Mouse (Mus musculus) embryonic facial prominence, embryonic 14.5 days (tissue): ENCODE measurements around the gene Wdr91. TPM values are rescaled to one million over a fixed set of nuclear protein-coding genes. Genes with fewer than 3 reads are reported as not detected.
A peak's percentile ranks its signal among the peaks of the same experiment; 100 is the strongest.

Source experiments
- ATAC-seq: fragments of 200-750 bp; cut with Nextera tagmentation; 2 replicates; pipeline ENCODE4 v1.8.0; 2017; ENCODE audit warnings: low read depth, moderate number of reproducible peaks, moderate TSS enrichment
- DNase-seq: peaks from one replicate; pipeline ENCODE4 v3.0.0-alpha.2; 2015; ENCODE audit warnings: low spot score
- H3K27ac ChIP-seq: fragments of 300-500 bp; sonication (generic); replicated peaks from 2 replicates; pipeline ENCODE4 v1.5.1; 2014; ENCODE audit warnings: low read depth, mild to moderate bottlenecking, low read length, moderate library complexity
- H3K27me3 ChIP-seq: fragments of 300-500 bp; sonication (generic); replicated peaks from 2 replicates; pipeline ENCODE4 v1.6.1; 2014; ENCODE audit warnings: low read length; ENCODE audit not compliant: control insufficient read depth, insufficient read depth
- H3K36me3 ChIP-seq: fragments of 300-500 bp; sonication (generic); 2 replicates; pipeline ENCODE4 v1.6.1; 2014; ENCODE audit warnings: low read length, mixed read lengths; ENCODE audit not compliant: control insufficient read depth, insufficient read depth
- H3K4me1 ChIP-seq: fragments of 300-500 bp; sonication (generic); 2 replicates; pipeline ENCODE4 v1.6.1; 2014; ENCODE audit warnings: antibody characterized with exemption, low read length; ENCODE audit not compliant: control insufficient read depth, insufficient read depth
- H3K4me2 ChIP-seq: fragments of 300-500 bp; sonication (generic); 2 replicates; pipeline ENCODE4 v1.6.1; 2014; ENCODE audit warnings: low read depth, mild to moderate bottlenecking, low read length, moderate library complexity, mixed read lengths
- H3K4me3 ChIP-seq: fragments of 300-500 bp; sonication (generic); 2 replicates; pipeline ENCODE4 v1.5.1; 2014; ENCODE audit warnings: low read depth, mild to moderate bottlenecking, low read length
- H3K9ac ChIP-seq: fragments of 300-500 bp; sonication (generic); 2 replicates; pipeline ENCODE4 v1.6.1; 2014; ENCODE audit warnings: low read depth, mild to moderate bottlenecking, low read length, moderate library complexity, mixed read lengths
- H3K9me3 ChIP-seq: fragments of 300-500 bp; sonication (generic); 2 replicates; pipeline ENCODE4 v1.6.1; 2016; ENCODE audit warnings: low read length; ENCODE audit not compliant: control insufficient read depth
- WGBS: fragments of 180-500 bp; shearing (Covaris S2); extraction: QIAGEN DNeasy Blood & Tissue Kit; methylation state at CpG from one replicate; pipeline ENCODE4 v1.1.7; 2014; 5-methylcytosine and 5-hydroxymethylcytosine counted together
- polyA plus RNA-seq: library from polyadenylated mRNA; unstranded; fragments of >200 nt; fragmentation: Nextera tagmentation; extraction: Ambion mirVana; gene quantifications from 2 replicates; pipeline ENCODE4 v1.2.1, GENCODE M21; 2014

Wdr91 gene
- polyA plus RNA-seq, result 8.6 and 10.2 TPM in 2 replicates

GRCm38 (mm10) chr6:34910371-34911219, at the start of gene Wdr91:
Gene Wdr91 (minus strand): TSS chr6:34910876.
- Histone ChIP-seq H3K9ac (peak within 1 kb of the TSS; percentile 71), H3K4me2 (peak within 1 kb of the TSS; percentile 56), H3K27me3 (no peaks in the 10 kb centered on the region), H3K4me1 (peaks cover 6% of the 10 kb centered on the region; the same call in 1 of the 2 replicates), H3K36me3 (peaks cover 26% of the 10 kb centered on the region; the same call in 1 of the 2 replicates), H3K9me3 (no peaks in the 10 kb centered on the region), H3K4me3 (peak within 1 kb of the TSS; percentile 68), H3K27ac (peak within 1 kb of the TSS; percentile 80)
- WGBS, result 0% methylated on average over 23 of the region's 64 CpGs
- DNase-seq, result peak; percentile 94
- peak; percentile 94 for ATAC-seq

- H3K9ac ChIP-seq, result no peak overlapping the region
- H3K4me1 ChIP-seq, result no peaks in the 10 kb centered on the region
- no peaks in the 10 kb centered on the region for H3K36me3 ChIP-seq
- no peaks in the 10 kb centered on the region for H3K27me3 ChIP-seq
- no peak for DNase-seq
- WGBS, result 93% methylated on average over 7 of the region's 7 CpGs
- H3K4me3 ChIP-seq, result no peak overlapping the region
- H3K27ac ChIP-seq, result no peak overlapping the region
- no peaks in the 10 kb centered on the region for H3K9me3 ChIP-seq
- no peak overlapping the region for H3K4me2 ChIP-seq
- ATAC-seq, result no peak
Measured at GRCm38 (mm10) chr6:34959131-34959530, 48.5 kb upstream of the Wdr91 start.

GRCm38 (mm10) chr6:34955862-34956241, 45.2 kb upstream of the Wdr91 start:
- WGBS, result 41% methylated on average over 8 of the region's 8 CpGs
- DNase-seq (no peak), ATAC-seq (no peak)
- no peaks in the 10 kb centered on the region for H3K36me3 ChIP-seq
- H3K4me1 ChIP-seq, result no peaks in the 10 kb centered on the region
- H3K9ac ChIP-seq, result no peak overlapping the region
- H3K27ac ChIP-seq, result no peak overlapping the region
- peak overlapping the region; percentile 39; the same call in 1 of the 2 replicates for H3K4me2 ChIP-seq
- no peak overlapping the region for H3K4me3 ChIP-seq
- no peaks in the 10 kb centered on the region for H3K27me3 ChIP-seq
- no peaks in the 10 kb centered on the region for H3K9me3 ChIP-seq

GRCm38 (mm10) chr6:34954926-34955861, 44.5 kb upstream of the Wdr91 start:
- no peaks in the 10 kb centered on the region for H3K9me3 ChIP-seq
- ATAC-seq, result peak; percentile 86
- H3K27me3 ChIP-seq, result no peaks in the 10 kb centered on the region
- H3K4me3 ChIP-seq, result no peak overlapping the region
- no peaks in the 10 kb centered on the region for H3K4me1 ChIP-seq
- no peak overlapping the region for H3K27ac ChIP-seq
- H3K36me3 ChIP-seq, result no peaks in the 10 kb centered on the region
- 56% methylated on average over 18 of the region's 18 CpGs for WGBS
- H3K9ac ChIP-seq, result no peak overlapping the region
- peak; percentile 62 for DNase-seq
- peak overlapping the region; percentile 39 for H3K4me2 ChIP-seq

- 67% methylated on average over 7 of the region's 7 CpGs for WGBS
- ATAC-seq (no peak), DNase-seq (no peak)
- Histone ChIP-seq H3K27me3 (no peaks in the 10 kb centered on the region), H3K4me1 (no peaks in the 10 kb centered on the region), H3K9ac (no peak overlapping the region), H3K4me2 (no peak overlapping the region), H3K27ac (no peak overlapping the region), H3K9me3 (no peaks in the 10 kb centered on the region), H3K4me3 (no peak overlapping the region), H3K36me3 (no peaks in the 10 kb centered on the region)
Measured at GRCm38 (mm10) chr6:34951956-34952667, 41.4 kb upstream of the Wdr91 start.

GRCm38 (mm10) chr6:34951518-34951917, 40.8 kb upstream of the Wdr91 start:
- Histone ChIP-seq H3K9me3 (no peaks in the 10 kb centered on the region), H3K9ac (no peak overlapping the region), H3K36me3 (no peaks in the 10 kb centered on the region), H3K4me3 (no peak overlapping the region), H3K4me1 (no peaks in the 10 kb centered on the region), H3K27me3 (no peaks in the 10 kb centered on the region), H3K27ac (no peak overlapping the region), H3K4me2 (no peak overlapping the region)
- no peak for DNase-seq
- 86% methylated on average over 7 of the region's 7 CpGs for WGBS
- ATAC-seq, result no peak

GRCm38 (mm10) chr6:34948461-34948860, 37.8 kb upstream of the Wdr91 start:
- peak overlapping the region; percentile 47 for H3K4me2 ChIP-seq
- WGBS, result 22% methylated on average over 11 of the region's 11 CpGs
- H3K9me3 ChIP-seq, result no peaks in the 10 kb centered on the region
- no peak overlapping the region for H3K27ac ChIP-seq
- peak overlapping the region; percentile 21 for H3K4me3 ChIP-seq
- H3K4me1 ChIP-seq, result no peaks in the 10 kb centered on the region
- DNase-seq, result no peak
- no peak overlapping the region for H3K9ac ChIP-seq
- H3K27me3 ChIP-seq, result no peaks in the 10 kb centered on the region
- H3K36me3 ChIP-seq, result no peaks in the 10 kb centered on the region
- ATAC-seq, result no peak

- Histone ChIP-seq H3K4me3 (no peak overlapping the region), H3K9ac (no peak overlapping the region), H3K27me3 (no peaks in the 10 kb centered on the region), H3K9me3 (no peaks in the 10 kb centered on the region), H3K4me1 (no peaks in the 10 kb centered on the region), H3K27ac (no peak overlapping the region), H3K4me2 (no peak overlapping the region), H3K36me3 (no peaks in the 10 kb centered on the region)
- DNase-seq (no peak), ATAC-seq (no peak)
- whole genome bisulfite sequencing, result 86% methylated on average over 1 of the region's 1 CpGs
Measured at GRCm38 (mm10) chr6:34946486-34947079, 35.9 kb upstream of the Wdr91 start.
